ENCODE assay signal across 20 mouse cellular contexts in the genomic region with DNA sequence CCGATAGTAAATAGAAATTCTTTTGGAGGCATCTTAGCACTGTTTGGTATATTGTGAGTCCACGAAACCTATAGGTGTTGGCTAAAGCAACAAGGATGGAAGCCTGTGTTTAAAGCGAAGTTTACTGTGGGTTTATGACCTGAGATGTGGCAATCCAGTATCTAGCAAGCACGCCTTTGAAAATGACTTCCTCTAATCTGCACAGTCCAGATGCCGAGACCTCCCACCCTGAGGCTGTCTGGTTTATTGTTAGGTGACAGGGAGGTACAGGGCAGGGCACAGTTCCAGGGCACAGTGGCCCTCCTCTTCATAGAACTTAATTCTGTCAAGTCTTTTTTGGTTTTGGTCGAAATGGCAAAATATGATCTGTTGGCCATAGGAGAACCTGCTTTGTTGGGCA. TPM values are rescaled to one million over a fixed set of nuclear protein-coding genes. Genes with fewer than 3 reads are reported as not detected.
DNase-seq lines count a peak whose midpoint lies in the region; ATAC-seq and TF ChIP-seq lines count a peak whose summit lies in the region.
"Had no signal": no experiment of that assay in that cellular context is flagged by ENCODE, and none has a peak within 500 bp of the region (broad histone marks: within the 10 kb centered on the region; RNA-seq: fewer than 3 reads in every experiment).

No protein-coding gene starts in this region.

- no peaks in the 10 kb centered on the region for H3K4me1 ChIP-seq in hindbrain, embryonic 13.5 days (replicated peaks)
- H3K4me1 ChIP-seq in hindbrain, embryonic 10.5 days (replicated peaks): no peaks in the 10 kb centered on the region
- H3K4me1 ChIP-seq in liver, postnatal 0 days (ENCODE audit: insufficient read depth): no peaks in the 10 kb centered on the region
- no peaks in the 10 kb centered on the region for H3K4me1 ChIP-seq in stomach, postnatal 0 days (replicated peaks; ENCODE audit: control insufficient read depth, insufficient read depth)
- H3K4me1 ChIP-seq: forebrain, embryonic 10.5 days; limb, embryonic 10.5 days had no signal

- TF ChIP-seq EP300 in liver, postnatal 0 days (IDR thresholded peaks at IDR 0.05; ENCODE audit: low read depth): no peak
- TF ChIP-seq EP300 in stomach, postnatal 0 days (optimal IDR thresholded peaks at IDR 0.05): no peak

- H3K9ac ChIP-seq in hindbrain, embryonic 13.5 days: peak overlapping the region; percentile 29; the same call in 1 of the 2 replicates
- no peak overlapping the region for H3K9ac ChIP-seq in liver, postnatal 0 days (replicated peaks)
- H3K9ac ChIP-seq in stomach, postnatal 0 days (ENCODE audit: low read length): no peak overlapping the region

- no peak overlapping the region for H3K27ac ChIP-seq in hindbrain, embryonic 13.5 days
- no peak overlapping the region for H3K27ac ChIP-seq in hindbrain, embryonic 10.5 days
- H3K27ac ChIP-seq in liver, postnatal 0 days (ENCODE audit: low read depth): no peak overlapping the region
- no peak overlapping the region for H3K27ac ChIP-seq in stomach, postnatal 0 days (replicated peaks)
- H3K27ac ChIP-seq: forebrain, embryonic 10.5 days; limb, embryonic 10.5 days had no signal

- WGBS in hindbrain, embryonic 13.5 days: 92% methylated on average over 6 of the region's 6 CpGs
- whole genome bisulfite sequencing in hindbrain, embryonic 10.5 days: 95% methylated on average over 6 of the region's 6 CpGs
- WGBS in liver, postnatal 0 days (ENCODE audit: insufficient replicate concordance): 69% methylated on average over 6 of the region's 6 CpGs
- 87% methylated on average over 6 of the region's 6 CpGs for WGBS in stomach, postnatal 0 days

- ATAC-seq in hindbrain, embryonic 13.5 days (ENCODE audit: low FRiP score): no peak
- 0 out of 2 replicates have a peak, but pooled peaks have one; percentile 38 for ATAC-seq in liver, postnatal 0 days
- no peak for ATAC-seq in stomach, postnatal 0 days (ENCODE audit: low FRiP score, low TSS enrichment)
- ATAC-seq: forebrain, embryonic 16.5 days had no signal

- peaks cover 96% of the 10 kb centered on the region for H3K36me3 ChIP-seq in hindbrain, embryonic 13.5 days
- H3K36me3 ChIP-seq in hindbrain, embryonic 10.5 days: peaks cover 98% of the 10 kb centered on the region
- peaks cover 49% of the 10 kb centered on the region for H3K36me3 ChIP-seq in liver, postnatal 0 days (replicated peaks; ENCODE audit: insufficient read depth, low read length)
- peaks cover 32% of the 10 kb centered on the region for H3K36me3 ChIP-seq in stomach, postnatal 0 days (ENCODE audit: control insufficient read depth, insufficient read depth, low read length)

- no peaks in the 10 kb centered on the region for H3K9me3 ChIP-seq in hindbrain, embryonic 13.5 days
- no peaks in the 10 kb centered on the region for H3K9me3 ChIP-seq in hindbrain, embryonic 10.5 days
- H3K9me3 ChIP-seq in liver, postnatal 0 days (ENCODE audit: low read length): no peaks in the 10 kb centered on the region
- H3K9me3 ChIP-seq in stomach, postnatal 0 days (ENCODE audit: control insufficient read depth, low read length): no peaks in the 10 kb centered on the region
- H3K9me3 ChIP-seq: forebrain, embryonic 10.5 days; limb, embryonic 10.5 days had no signal

- no peaks in the 10 kb centered on the region for H3K27me3 ChIP-seq in hindbrain, embryonic 13.5 days
- H3K27me3 ChIP-seq in hindbrain, embryonic 10.5 days (ENCODE audit: insufficient read depth, poor library complexity, severe bottlenecking): no peaks in the 10 kb centered on the region
- no peaks in the 10 kb centered on the region for H3K27me3 ChIP-seq in liver, postnatal 0 days (ENCODE audit: insufficient read depth, low read length)
- no peaks in the 10 kb centered on the region for H3K27me3 ChIP-seq in stomach, postnatal 0 days (ENCODE audit: control insufficient read depth, insufficient read depth, low read length)

- H3K4me2 ChIP-seq in hindbrain, embryonic 13.5 days: no peak overlapping the region
- H3K4me2 ChIP-seq in liver, postnatal 0 days (ENCODE audit: low read depth, low read length): no peak overlapping the region
- H3K4me2 ChIP-seq in stomach, postnatal 0 days (replicated peaks; ENCODE audit: low read depth): no peak overlapping the region
- H3K4me2 ChIP-seq: midbrain, embryonic 11.5 days had no signal

- no peak for DNase-seq in hindbrain, embryonic 10.5 days (ENCODE audit: low spot score)
- peak; percentile 32 for DNase-seq in liver
- DNase-seq in liver, postnatal 0 days: no peak
- no peak for DNase-seq in right cerebral cortex, postnatal 14 days
- DNase-seq in stomach, postnatal 0 days (ENCODE audit: low spot score): no peak
- no peak for DNase-seq in embryo, embryonic 10 days (ENCODE audit: low spot score)
- DNase-seq: adrenal gland, postnatal 25 days; B cell, adult 2 months; cerebellum, adult 8-10 months; cerebellum, postnatal 36 days; gastrocnemius, postnatal 36 days; heart, postnatal 10 days; kidney, adult 2 months; kidney, postnatal 10 days; lung, postnatal 4 days had no signal

- no peak overlapping the region for H3K4me3 ChIP-seq in hindbrain, embryonic 13.5 days
- no peak overlapping the region for H3K4me3 ChIP-seq in hindbrain, embryonic 10.5 days
- H3K4me3 ChIP-seq in liver, postnatal 0 days (ENCODE audit: low read depth, low read length): no peak overlapping the region
- no peak overlapping the region for H3K4me3 ChIP-seq in stomach, postnatal 0 days (ENCODE audit: low read depth, low read length)
- H3K4me3 ChIP-seq: forebrain, embryonic 10.5 days; limb, embryonic 10.5 days had no signal

- no peak for TF ChIP-seq CTCF in liver, postnatal 0 days (IDR thresholded peaks at IDR 0.05; ENCODE audit: low read depth)
- TF ChIP-seq CTCF in stomach, postnatal 0 days (IDR thresholded peaks at IDR 0.05; ENCODE audit: low read depth): no peak

RNA-seq across cellular contexts. Expression of a gene that starts 14.5 kb away (rescaled TPM):
- polyA plus RNA-seq in hindbrain, embryonic 13.5 days (2015; fragmentation: Nextera tagmentation; extraction: Ambion mirVana): 45.9 and 48.7 TPM in 2 replicates
- 56.6 and 58.2 TPM in 2 replicates for polyA plus RNA-seq in hindbrain, embryonic 10.5 days (2016; fragmentation: Nextera tagmentation; extraction: Ambion mirVana)
- 16.9 and 18.3 TPM in 2 replicates for polyA plus RNA-seq in liver, postnatal 0 days (2015; fragmentation: Nextera tagmentation; extraction: Ambion mirVana)
- 29.6 and 32.0 TPM in 2 replicates for polyA plus RNA-seq in stomach, postnatal 0 days (2015; fragmentation: Nextera tagmentation; extraction: Ambion mirVana)

RNA-seq across cellular contexts. Expression of a gene that starts 24.9 kb away (rescaled TPM):
- 766 and 789 TPM in 2 replicates for polyA plus RNA-seq in hindbrain, embryonic 13.5 days (2015; fragmentation: Nextera tagmentation; extraction: Ambion mirVana)
- polyA plus RNA-seq in hindbrain, embryonic 10.5 days (2016; fragmentation: Nextera tagmentation; extraction: Ambion mirVana): 1,248 and 1,330 TPM in 2 replicates
- 811 and 871 TPM in 2 replicates for polyA plus RNA-seq in liver, postnatal 0 days (2015; fragmentation: Nextera tagmentation; extraction: Ambion mirVana)
- polyA plus RNA-seq in stomach, postnatal 0 days (2015; fragmentation: Nextera tagmentation; extraction: Ambion mirVana): 1,460 and 1,506 TPM in 2 replicates

RNA-seq across cellular contexts. Expression of a gene that starts 35.1 kb away (rescaled TPM):
- polyA plus RNA-seq in hindbrain, embryonic 13.5 days (2015; fragmentation: Nextera tagmentation; extraction: Ambion mirVana): 29.9 and 30.7 TPM in 2 replicates
- 31.4 and 34.3 TPM in 2 replicates for polyA plus RNA-seq in hindbrain, embryonic 10.5 days (2016; fragmentation: Nextera tagmentation; extraction: Ambion mirVana)
- 21.2 and 21.9 TPM in 2 replicates for polyA plus RNA-seq in liver, postnatal 0 days (2015; fragmentation: Nextera tagmentation; extraction: Ambion mirVana)
- polyA plus RNA-seq in stomach, postnatal 0 days (2015; fragmentation: Nextera tagmentation; extraction: Ambion mirVana): 35.0 and 35.8 TPM in 2 replicates

RNA-seq across cellular contexts. Expression of a gene that starts 40.0 kb away (rescaled TPM):
- 0.53 and 0.87 TPM in 2 replicates for polyA plus RNA-seq in hindbrain, embryonic 13.5 days (2015; fragmentation: Nextera tagmentation; extraction: Ambion mirVana)
- 0.12 and 0.63 TPM in 2 replicates for polyA plus RNA-seq in hindbrain, embryonic 10.5 days (2016; fragmentation: Nextera tagmentation; extraction: Ambion mirVana)
- 0.06 TPM in 2 replicates for polyA plus RNA-seq in liver, postnatal 0 days (2015; fragmentation: Nextera tagmentation; extraction: Ambion mirVana)
- polyA plus RNA-seq in stomach, postnatal 0 days (2015; fragmentation: Nextera tagmentation; extraction: Ambion mirVana): 1.4 TPM in 2 replicates
